Mouse (Mus musculus) midbrain, embryonic 11.5 days (tissue): ENCODE data around the gene Bad. TPM values are rescaled to one million over a fixed set of nuclear protein-coding genes. Genes with fewer than 3 reads are reported as not detected.

Experiments
- ATAC-seq: fragments of 200-750 bp; cut with Nextera tagmentation; 2 replicates; pipeline ENCODE4 v1.8.0; 2017; ENCODE audit warnings: moderate TSS enrichment, moderate library complexity; ENCODE audit not compliant: low FRiP score
- DNase-seq: peaks from one replicate; pipeline ENCODE4 v3.0.0; 2015; ENCODE audit warnings: low spot score; ENCODE audit errors: missing footprints
- H3K27ac ChIP-seq: fragments of 300-500 bp; sonication (generic); 2 replicates; pipeline ENCODE4 v1.5.1; 2014; ENCODE audit warnings: low read depth, low read length
- H3K27me3 ChIP-seq: fragments of 300-500 bp; sonication (generic); 2 replicates; pipeline ENCODE4 v1.6.1; 2014; ENCODE audit warnings: mild to moderate bottlenecking, low read length, moderate library complexity, mixed read lengths; ENCODE audit not compliant: control insufficient read depth, insufficient read depth
- H3K36me3 ChIP-seq: fragments of 300-500 bp; sonication (generic); 2 replicates; pipeline ENCODE4 v1.6.1; 2014; ENCODE audit warnings: mild to moderate bottlenecking, low read length, moderate library complexity, mixed read lengths; ENCODE audit not compliant: control insufficient read depth, insufficient read depth
- H3K4me1 ChIP-seq: fragments of 300-500 bp; sonication (generic); 2 replicates; pipeline ENCODE4 v1.6.1; 2014; ENCODE audit warnings: low read length; ENCODE audit not compliant: control insufficient read depth, insufficient read depth
- H3K4me2 ChIP-seq: fragments of 300-500 bp; sonication (generic); 2 replicates; pipeline ENCODE4 v1.6.1; 2014; ENCODE audit warnings: mild to moderate bottlenecking, moderate library complexity
- H3K4me3 ChIP-seq: fragments of 300-500 bp; sonication (generic); 2 replicates; pipeline ENCODE4 v1.5.1; 2014; ENCODE audit warnings: low read depth, low read length
- H3K9ac ChIP-seq: fragments of 300-500 bp; sonication (generic); 2 replicates; pipeline ENCODE4 v1.6.1; 2014; ENCODE audit warnings: low read length
- H3K9me3 ChIP-seq: fragments of 300-500 bp; sonication (generic); 2 replicates; pipeline ENCODE4 v1.6.1; 2016; ENCODE audit warnings: low read length; ENCODE audit not compliant: control insufficient read depth
- WGBS: fragments of 180-500 bp; shearing (Covaris S2); extraction: QIAGEN DNeasy Blood & Tissue Kit; methylation state at CpG from one replicate; pipeline ENCODE4 v1.1.7; 2014; 5-methylcytosine and 5-hydroxymethylcytosine counted together
- polyA plus RNA-seq: library from polyadenylated mRNA; unstranded; fragments of >200 nt; fragmentation: Nextera tagmentation; extraction: Ambion mirVana; gene quantifications from 2 replicates; pipeline ENCODE4 v1.2.1, GENCODE M21; 2014

Gene Bad
- polyA plus RNA-seq, 1 experiment from 2014 or later: 55.9 TPM

DNA sequence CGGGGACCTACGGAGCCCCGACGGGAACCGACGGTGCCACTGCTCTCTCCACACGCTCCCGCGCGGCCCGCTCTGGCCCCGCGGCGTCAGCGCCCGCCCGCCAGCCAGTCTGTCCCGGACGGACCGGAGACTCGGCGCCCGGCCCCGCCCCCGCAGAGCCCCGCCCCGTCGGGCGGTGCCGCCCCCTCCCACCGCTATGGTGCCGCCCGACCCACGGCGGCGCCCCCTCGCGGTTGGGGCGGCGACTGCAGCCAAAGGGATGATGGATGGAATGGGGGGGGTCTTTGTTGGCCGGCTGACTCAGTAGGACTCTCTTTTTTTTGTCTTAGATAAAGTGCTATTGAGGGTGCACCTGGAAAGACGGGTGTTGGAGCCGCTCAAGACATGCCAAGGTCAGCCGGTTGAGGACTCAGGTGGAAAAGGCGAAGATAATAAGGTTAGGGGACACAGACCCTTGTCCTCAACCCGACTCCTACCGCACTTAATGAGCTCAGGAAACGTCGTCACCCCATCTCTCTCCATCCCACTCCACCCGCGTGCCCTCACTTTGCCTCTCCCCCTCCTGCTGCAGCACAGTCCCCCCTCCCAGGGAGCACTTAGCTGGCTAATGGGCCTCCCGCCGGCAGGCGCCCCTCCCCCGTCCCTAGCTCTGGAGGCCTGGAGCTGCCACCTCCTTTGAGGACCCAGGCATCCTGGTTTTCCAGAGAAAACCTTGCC lies 28.2 kb downstream of the Bad start:
- Histone ChIP-seq H3K4me1 (peaks cover 17% of the 10 kb centered on the region), H3K27me3 (peaks cover 20% of the 10 kb centered on the region), H3K4me3 (peak overlapping the region; percentile 42), H3K4me2 (peak overlapping the region; percentile 51), H3K9ac (peak overlapping the region; percentile 57), H3K36me3 (no peaks in the 10 kb centered on the region), H3K9me3 (no peaks in the 10 kb centered on the region), H3K27ac (no peak overlapping the region)
- WGBS: 2% methylated on average over 46 of the region's 55 CpGs
- DNase-seq: peak; percentile 97
- 0 out of 2 replicates have a peak, but pooled peaks have one; percentile 13 for ATAC-seq

DNA sequence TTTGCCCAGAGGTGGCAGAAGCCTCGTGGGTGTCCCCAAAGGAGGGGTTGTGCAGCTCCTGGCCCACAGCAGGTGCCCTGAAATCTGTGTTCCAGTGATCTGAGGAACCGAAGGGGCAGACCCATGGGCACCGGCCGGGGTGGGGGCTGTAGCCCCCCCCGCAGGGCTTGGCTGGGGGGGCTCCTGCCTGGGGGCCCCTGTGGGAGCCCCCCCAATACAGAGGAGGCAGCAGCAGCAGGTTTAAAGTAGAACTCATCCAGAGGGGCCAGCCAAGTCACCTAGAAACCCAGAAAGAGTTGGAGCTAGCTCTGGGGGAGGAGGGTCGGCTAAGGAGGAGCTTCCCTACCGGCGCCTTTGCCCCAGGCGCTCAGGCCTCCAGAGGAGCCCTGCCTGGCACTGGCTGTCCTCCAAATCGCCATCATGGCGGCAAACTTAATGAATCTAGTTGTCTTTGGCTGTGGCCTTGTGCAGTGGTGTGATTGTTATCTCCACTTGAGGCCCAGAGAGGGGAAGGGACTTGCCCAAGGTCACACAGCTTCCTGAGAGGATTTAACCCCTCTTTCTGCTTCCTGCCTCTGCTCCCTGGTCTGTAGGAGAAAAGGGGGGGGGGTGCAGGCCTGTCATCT lies 28.9 kb downstream of the Bad start:
- no peak overlapping the region for H3K27ac ChIP-seq
- H3K27me3 ChIP-seq: peaks cover 20% of the 10 kb centered on the region
- 21% methylated on average over 11 of the region's 11 CpGs for WGBS

DNA sequence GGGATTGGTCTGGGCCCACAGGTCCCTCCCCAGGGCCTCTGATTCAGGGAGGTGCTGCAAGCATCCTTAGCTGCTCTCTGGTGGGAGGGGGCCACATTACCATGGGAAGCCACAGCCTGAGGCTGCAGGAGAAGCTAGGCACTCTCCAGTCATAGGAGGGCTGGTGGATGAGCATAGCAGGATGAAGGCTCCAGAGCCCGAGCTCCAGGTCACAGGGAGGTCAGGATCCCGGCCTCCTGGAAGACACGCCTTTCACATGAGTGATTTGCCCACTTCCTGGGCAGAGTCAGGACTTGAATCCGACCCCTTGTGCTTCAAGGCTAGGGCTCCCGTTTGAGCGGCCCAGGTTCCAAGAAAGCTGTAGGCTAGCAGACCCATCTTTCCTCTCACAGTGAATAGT lies 30.0 kb downstream of the Bad start:
- Histone ChIP-seq H3K27ac (no peak overlapping the region), H3K4me3 (no peak overlapping the region), H3K4me1 (peaks cover 26% of the 10 kb centered on the region), H3K27me3 (peaks cover 20% of the 10 kb centered on the region), H3K9me3 (no peaks in the 10 kb centered on the region), H3K4me2 (no peak overlapping the region), H3K36me3 (no peaks in the 10 kb centered on the region), H3K9ac (no peak overlapping the region)
- 47% methylated on average over 6 of the region's 6 CpGs for WGBS
- ATAC-seq (no peak), DNase-seq (no peak)

More for the DNA sequence above, 28.9 kb downstream of the Bad start:
- H3K9ac ChIP-seq: no peak overlapping the region
- ATAC-seq: no peak
- no peaks in the 10 kb centered on the region for H3K9me3 ChIP-seq
- H3K4me2 ChIP-seq: no peak overlapping the region
- H3K4me1 ChIP-seq: peaks cover 17% of the 10 kb centered on the region
- no peaks in the 10 kb centered on the region for H3K36me3 ChIP-seq
- no peak for DNase-seq
- no peak overlapping the region for H3K4me3 ChIP-seq

DNA sequence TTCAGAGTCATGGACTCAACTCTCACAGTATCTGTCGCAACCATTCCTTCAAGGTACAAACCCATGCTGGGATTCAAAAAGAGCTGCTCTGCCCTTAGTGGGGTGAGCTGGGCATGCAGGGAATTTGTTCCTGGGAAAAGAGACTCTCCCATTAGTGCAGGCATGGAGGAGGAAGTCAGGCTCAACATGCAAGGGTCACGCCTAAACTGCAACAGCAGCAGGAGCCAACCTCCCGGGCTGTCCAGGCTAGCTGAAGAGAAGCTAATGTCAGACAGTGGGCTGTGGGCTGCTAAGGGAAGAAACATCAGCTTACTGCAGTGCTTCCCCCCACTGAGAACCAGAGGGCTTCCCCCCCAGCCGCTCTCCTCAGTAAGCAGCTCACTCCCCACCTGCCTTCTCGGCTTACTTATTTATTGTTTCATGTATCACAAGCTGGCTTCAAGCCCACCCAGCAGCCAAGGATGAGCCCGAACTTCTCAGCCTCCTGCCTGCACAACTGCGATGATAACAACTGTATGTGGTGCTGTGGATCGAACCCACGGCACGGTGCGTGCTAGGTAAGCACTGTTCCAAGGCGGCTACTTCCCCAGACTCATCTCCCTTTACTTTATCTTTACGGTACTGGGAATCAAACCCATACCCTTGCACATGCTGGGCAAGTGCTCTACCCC lies 30.7 kb downstream of the Bad start:
- peaks cover 20% of the 10 kb centered on the region for H3K27me3 ChIP-seq
- no peak for ATAC-seq
- no peaks in the 10 kb centered on the region for H3K9me3 ChIP-seq
- no peak overlapping the region for H3K4me2 ChIP-seq
- H3K9ac ChIP-seq: no peak overlapping the region
- DNase-seq: no peak
- peaks cover 2% of the 10 kb centered on the region for H3K36me3 ChIP-seq
- H3K27ac ChIP-seq: no peak overlapping the region
- H3K4me1 ChIP-seq: peaks cover 32% of the 10 kb centered on the region
- H3K4me3 ChIP-seq: no peak overlapping the region
- 78% methylated on average over 13 of the region's 13 CpGs for WGBS

DNA sequence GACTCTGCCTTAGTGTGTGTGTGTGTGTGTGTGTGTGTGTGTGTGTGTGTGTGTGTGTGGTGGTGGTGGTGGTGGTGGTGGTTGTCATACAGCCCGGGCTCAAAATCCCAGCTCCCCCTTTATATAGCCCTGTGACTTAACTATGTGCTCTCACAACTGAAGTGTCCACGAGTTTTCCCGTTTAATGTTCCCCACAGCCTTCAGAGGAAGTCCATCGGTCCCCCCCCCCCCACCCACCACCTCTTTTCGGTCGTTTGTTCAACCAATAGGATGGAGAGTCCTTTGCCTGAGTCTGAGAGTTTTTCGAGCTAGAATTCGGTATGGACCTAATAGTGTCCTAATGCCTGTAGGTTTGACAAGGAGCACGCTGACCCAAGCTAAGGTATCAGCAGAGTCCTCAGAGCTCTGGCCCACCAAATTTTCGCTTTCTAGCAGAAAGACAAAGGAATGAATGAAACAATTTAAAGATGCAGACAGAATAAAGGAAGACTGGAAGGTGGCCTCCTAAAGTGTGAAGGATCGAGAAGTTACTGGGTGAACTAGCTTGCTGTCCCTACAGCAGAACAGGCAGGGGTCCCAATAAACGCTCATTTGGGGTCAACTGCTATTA lies 32.0 kb downstream of the Bad start:
- Histone ChIP-seq H3K27me3 (peaks cover 16% of the 10 kb centered on the region), H3K4me1 (peaks cover 43% of the 10 kb centered on the region), H3K9me3 (no peaks in the 10 kb centered on the region), H3K9ac (peak overlapping the region; percentile 94), H3K27ac (no peak overlapping the region), H3K4me2 (peak overlapping the region; percentile 72), H3K4me3 (peak overlapping the region; percentile 83), H3K36me3 (peaks cover 12% of the 10 kb centered on the region)
- no peak for ATAC-seq
- WGBS: 43% methylated on average over 12 of the region's 12 CpGs
- peak; percentile 91 for DNase-seq

DNA sequence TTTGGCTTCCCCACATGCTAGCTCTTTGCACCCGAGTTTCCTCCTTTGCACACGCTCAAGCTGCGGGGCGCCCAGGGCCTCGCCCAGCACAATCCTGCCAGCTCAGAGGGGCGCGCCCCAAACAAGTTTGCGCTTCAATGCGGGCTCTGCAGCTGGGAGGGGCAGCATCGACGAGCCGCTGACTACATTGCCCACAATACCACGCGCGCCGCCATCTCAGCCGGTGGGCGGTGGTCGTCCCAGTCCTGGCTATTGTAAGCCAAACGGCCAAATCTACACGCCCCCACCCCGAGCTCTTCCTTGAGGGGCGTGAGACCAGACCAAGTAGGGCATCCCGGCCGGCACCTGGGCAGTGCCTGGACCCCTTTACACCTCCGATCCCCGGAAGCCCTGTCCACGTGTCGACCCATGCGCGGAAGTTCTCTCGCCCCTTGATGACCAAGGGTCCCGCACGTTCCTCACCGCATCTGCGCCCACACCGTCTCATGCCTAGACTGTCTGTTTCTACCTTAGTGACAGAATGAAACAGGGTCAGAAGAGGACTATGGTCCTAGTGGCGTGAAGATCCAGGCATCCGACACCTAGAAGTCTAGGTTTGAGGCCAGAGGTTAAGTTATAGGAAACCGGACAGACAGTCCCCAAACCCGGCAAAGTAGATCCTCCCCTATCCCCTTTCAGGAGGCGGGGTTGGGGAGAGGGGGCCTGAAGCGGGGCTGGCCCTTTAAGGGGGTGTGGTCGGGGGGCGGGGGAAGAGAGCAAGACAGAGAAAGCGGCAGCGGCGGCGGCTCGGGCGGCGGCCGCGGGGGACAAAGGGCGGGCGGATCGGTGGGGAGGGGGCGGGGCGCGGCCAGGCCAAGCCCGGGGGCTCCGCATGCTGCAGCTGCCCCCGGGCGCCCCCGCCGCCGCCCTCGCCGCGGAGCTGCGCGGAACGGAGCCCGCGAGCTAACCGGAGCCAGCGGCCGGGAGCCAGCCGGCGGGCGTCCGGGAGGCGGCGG lies 32.8 kb downstream of the Bad start, which contains the start of gene Ppp1r14b:
Gene Ppp1r14b (plus strand): TSS at position 758 of the 995 bp plus-strand sequence.
- Histone ChIP-seq H3K27me3 (peaks cover 9% of the 10 kb centered on the region), H3K4me1 (peaks cover 48% of the 10 kb centered on the region), H3K9ac (peak within 1 kb of the TSS; percentile 94), H3K4me2 (peak within 1 kb of the TSS; percentile 95), H3K9me3 (no peaks in the 10 kb centered on the region), H3K27ac (peak within 1 kb of the TSS; percentile 89), H3K4me3 (peak within 1 kb of the TSS; percentile 83), H3K36me3 (peaks cover 12% of the 10 kb centered on the region)
- DNase-seq (peak; percentile 98), ATAC-seq (peak; percentile 71)
- under 1% methylated on average over 69 of the region's 84 CpGs for WGBS

DNA sequence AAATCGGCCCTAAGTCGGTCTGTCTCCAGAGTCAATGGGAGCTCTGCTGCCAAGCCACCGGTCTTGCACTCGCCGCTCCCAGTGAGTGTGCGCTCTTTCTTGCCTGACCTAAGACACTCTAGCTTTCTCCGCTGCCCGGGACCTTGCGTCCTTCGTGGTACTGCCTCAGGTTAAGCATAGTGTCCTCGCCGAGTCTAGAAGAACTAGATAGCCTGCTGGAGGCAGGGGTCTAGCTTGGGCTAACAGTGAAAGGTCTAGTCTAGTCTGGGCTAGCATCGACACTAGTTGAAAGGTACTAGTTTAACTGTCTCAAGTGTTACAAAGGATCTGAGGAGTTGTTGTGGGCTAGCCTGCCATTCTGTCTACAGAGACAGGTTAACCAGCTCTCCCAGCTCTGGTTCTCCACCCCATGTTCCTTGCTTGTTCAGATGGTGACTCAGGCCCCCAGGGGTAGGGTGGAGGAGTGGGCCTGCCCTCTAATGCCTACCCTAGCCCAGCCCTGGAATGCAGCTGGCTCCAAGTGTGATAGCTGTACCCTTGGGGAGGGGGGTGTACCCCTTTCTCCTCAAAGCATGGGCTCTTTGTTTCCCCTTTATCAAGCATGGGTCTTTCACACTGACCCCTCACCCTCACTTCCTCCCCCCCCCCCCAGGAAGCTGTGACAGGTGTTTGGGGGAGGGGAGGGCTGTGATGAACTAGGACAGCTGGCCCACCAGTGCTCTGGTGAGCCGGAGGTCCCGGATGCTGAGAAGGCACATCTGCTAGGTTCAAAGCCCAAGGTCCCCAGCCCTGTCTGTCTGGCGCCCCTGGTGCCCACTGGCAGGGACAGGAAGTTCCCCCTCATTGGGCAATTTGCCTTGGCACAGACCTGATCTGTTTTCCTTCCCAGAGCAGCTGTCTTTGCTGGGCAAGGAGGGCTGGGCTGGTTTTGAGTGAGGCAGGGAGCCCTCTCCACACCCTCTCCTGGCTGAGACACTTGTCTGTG lies 34.2 kb downstream of the Bad start, which contains the start of gene Plcb3:
Gene Plcb3 (minus strand): TSS at position 934 of the 985 bp plus-strand sequence.
- peak within 1 kb of the TSS; percentile 83 for H3K4me3 ChIP-seq
- ATAC-seq (no peak), DNase-seq (peak; percentile 96)
- H3K4me1 ChIP-seq: peaks cover 40% of the 10 kb centered on the region
- H3K27ac ChIP-seq: peak within 1 kb of the TSS; percentile 89
- H3K4me2 ChIP-seq: peak within 1 kb of the TSS; percentile 95
- under 1% methylated on average over 16 of the region's 16 CpGs for WGBS
- no peaks in the 10 kb centered on the region; the same call in 1 of the 2 replicates for H3K27me3 ChIP-seq
- H3K36me3 ChIP-seq: peaks cover 12% of the 10 kb centered on the region
- H3K9me3 ChIP-seq: no peaks in the 10 kb centered on the region
- H3K9ac ChIP-seq: peak within 1 kb of the TSS; percentile 94
